Mouse (Mus musculus) stomach, embryonic 16.5 days (tissue): ENCODE data around the gene Tmem119. TPM values are rescaled to one million over a fixed set of nuclear protein-coding genes. Genes with fewer than 3 reads are reported as not detected.
"Not testable (repeated sequence)": the region's sequence is repeated elsewhere in the genome, so short reads cannot be mapped to it uniquely, and the experiment has no call there.

ENCODE experiments used
- ATAC-seq: fragments of 200-750 bp; cut with Nextera tagmentation; 2 replicates; pipeline ENCODE4 v1.8.0; 2017; ENCODE audit warnings: moderate number of reproducible peaks, moderate TSS enrichment; ENCODE audit not compliant: insufficient read depth, low FRiP score
- H3K27ac ChIP-seq: fragments of 300-500 bp; sonication (generic); 2 replicates; pipeline ENCODE4 v1.5.1; 2014; ENCODE audit warnings: low read length
- H3K27me3 ChIP-seq: fragments of 300-500 bp; sonication (generic); 2 replicates; pipeline ENCODE4 v1.6.1; 2014; ENCODE audit warnings: low read length, control low read depth, mixed read lengths; ENCODE audit not compliant: control insufficient read depth, insufficient read depth
- H3K36me3 ChIP-seq: fragments of 300-500 bp; sonication (generic); 2 replicates; pipeline ENCODE4 v1.6.1; 2014; ENCODE audit warnings: low read length; ENCODE audit not compliant: control insufficient read depth, insufficient read depth
- H3K4me1 ChIP-seq: fragments of 300-500 bp; sonication (generic); 2 replicates; pipeline ENCODE4 v1.6.1; 2014; ENCODE audit warnings: low read length, control low read depth, mixed read lengths; ENCODE audit not compliant: control insufficient read depth, insufficient read depth
- H3K4me2 ChIP-seq: fragments of 300-500 bp; sonication (generic); 2 replicates; pipeline ENCODE4 v1.6.1; 2014; ENCODE audit warnings: low read depth, low read length, mixed read lengths
- H3K4me3 ChIP-seq: fragments of 300-500 bp; sonication (generic); replicated peaks from 2 replicates; pipeline ENCODE4 v1.5.1; 2014; ENCODE audit warnings: mild to moderate bottlenecking, low read length
- H3K9ac ChIP-seq: fragments of 300-500 bp; sonication (generic); 2 replicates; pipeline ENCODE4 v1.6.1; 2014; ENCODE audit warnings: low read length
- H3K9me3 ChIP-seq: fragments of 300-500 bp; sonication (generic); replicated peaks from 2 replicates; pipeline ENCODE4 v1.6.1; 2016; ENCODE audit warnings: low read length, control low read depth; ENCODE audit not compliant: control insufficient read depth
- WGBS: fragments of 180-500 bp; shearing (Covaris S2); extraction: QIAGEN DNeasy Blood & Tissue Kit; methylation state at CpG from one replicate; pipeline ENCODE4 v1.1.7; 2014; 5-methylcytosine and 5-hydroxymethylcytosine counted together
- polyA plus RNA-seq: library from polyadenylated mRNA; unstranded; fragments of >200 nt; fragmentation: Nextera tagmentation; extraction: Ambion mirVana; gene quantifications from 2 replicates; pipeline ENCODE4 v1.2.1, GENCODE M21; 2015

Gene Tmem119
- polyA plus RNA-seq, 1 experiment from 2014 or later = 73.0 TPM

- no peak overlapping the region for H3K9ac ChIP-seq
- no peaks in the 10 kb centered on the region; the same call in 1 of the 2 replicates for H3K27me3 ChIP-seq
- H3K27ac ChIP-seq = no peak overlapping the region
- 0 out of 2 replicates have a peak, but pooled peaks cover 3% of the 10 kb centered on the region for H3K9me3 ChIP-seq
- H3K4me2 ChIP-seq = no peak overlapping the region
- no peak for ATAC-seq
- H3K36me3 ChIP-seq = no peaks in the 10 kb centered on the region
- 85% methylated on average over 2 of the region's 2 CpGs for WGBS
- peaks cover 6% of the 10 kb centered on the region; the same call in 1 of the 2 replicates for H3K4me1 ChIP-seq
- no peak overlapping the region for H3K4me3 ChIP-seq
Observed at GRCm38 (mm10) chr5:113812638-113813037, 12.3 kb upstream of the Tmem119 start.

DNA sequence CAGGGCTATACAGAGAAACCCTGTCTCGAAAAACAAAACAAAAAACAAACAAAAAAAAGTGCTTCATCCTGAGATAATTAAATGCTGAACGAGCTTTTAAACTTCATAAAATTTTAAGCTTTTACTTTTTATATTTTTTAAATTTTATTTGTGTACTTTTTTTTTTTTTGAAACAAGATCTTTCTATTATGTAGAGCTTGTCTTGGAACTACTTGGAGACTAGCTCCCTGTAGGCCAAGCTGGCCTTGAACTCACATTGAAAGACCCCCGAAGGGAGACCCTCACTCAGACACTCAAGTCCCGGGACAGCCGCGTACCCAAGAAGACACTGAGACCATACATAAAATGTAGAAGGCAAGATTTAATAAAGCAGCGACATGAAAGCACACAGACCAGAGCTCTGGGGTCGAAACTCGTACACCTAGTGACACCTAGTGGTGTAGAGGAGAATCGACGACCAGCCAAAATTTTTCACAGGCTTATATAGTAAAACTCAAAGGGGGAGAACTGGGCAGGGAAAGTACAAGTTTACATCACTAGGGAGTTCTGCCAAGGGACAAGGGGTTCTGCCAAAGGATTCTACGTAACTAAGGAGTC is 11.6 kb upstream of the Tmem119 start:
- not testable (repeated sequence) for H3K4me3 ChIP-seq, H3K9ac ChIP-seq, ATAC-seq, H3K27ac ChIP-seq, H3K4me2 ChIP-seq, H3K9me3 ChIP-seq, H3K4me1 ChIP-seq, H3K36me3 ChIP-seq, H3K27me3 ChIP-seq
- 16% methylated on average over 11 of the region's 12 CpGs for WGBS

GRCm38 (mm10) chr5:113810111-113810510 is 9.8 kb upstream of the Tmem119 start:
- no peak for ATAC-seq
- peaks cover 12% of the 10 kb centered on the region; the same call in 1 of the 2 replicates for H3K4me1 ChIP-seq
- H3K36me3 ChIP-seq = no peaks in the 10 kb centered on the region
- no peak overlapping the region for H3K4me2 ChIP-seq
- 90% methylated on average over 4 of the region's 4 CpGs for WGBS
- no peak overlapping the region for H3K4me3 ChIP-seq
- no peak overlapping the region for H3K27ac ChIP-seq
- H3K9ac ChIP-seq = no peak overlapping the region
- H3K9me3 ChIP-seq = 0 out of 2 replicates have a peak, but pooled peaks cover 3% of the 10 kb centered on the region
- H3K27me3 ChIP-seq = no peaks in the 10 kb centered on the region; the same call in 1 of the 2 replicates

- Histone ChIP-seq H3K4me3 (no peak overlapping the region), H3K4me1 (peaks cover 12% of the 10 kb centered on the region; the same call in 1 of the 2 replicates), H3K9ac (no peak overlapping the region), H3K4me2 (no peak overlapping the region), H3K36me3 (no peaks in the 10 kb centered on the region), H3K27me3 (no peaks in the 10 kb centered on the region), H3K27ac (peak overlapping the region; percentile 51), H3K9me3 (0 out of 2 replicates have a peak, but pooled peaks cover 3% of the 10 kb centered on the region)
- ATAC-seq = no peak
- 44% methylated on average over 2 of the region's 2 CpGs for WGBS
Observed at GRCm38 (mm10) chr5:113808177-113808576, 7.9 kb upstream of the Tmem119 start.

DNA sequence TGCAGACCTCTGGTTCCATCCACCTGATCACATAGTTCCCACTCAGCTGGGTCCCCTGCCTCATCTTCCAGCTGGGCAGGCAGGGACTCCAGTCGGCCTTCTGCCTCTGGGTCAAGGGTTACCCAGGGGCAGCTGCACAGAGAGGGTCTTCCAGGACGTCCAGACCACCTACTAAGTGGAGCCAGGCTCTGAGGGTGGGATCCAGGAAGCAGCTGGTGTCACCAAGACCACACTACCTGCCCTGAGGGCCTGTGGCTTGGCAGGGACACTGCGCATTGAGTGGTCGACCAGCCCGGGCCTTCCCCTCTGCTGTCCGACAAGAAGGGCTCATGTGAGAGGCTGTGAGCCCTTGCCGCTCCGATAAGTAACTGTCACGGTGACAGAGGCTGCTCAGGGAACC is 7.4 kb upstream of the Tmem119 start:
- no peaks in the 10 kb centered on the region for H3K27me3 ChIP-seq
- H3K4me2 ChIP-seq = no peak overlapping the region
- no peak for ATAC-seq
- H3K9me3 ChIP-seq = 0 out of 2 replicates have a peak, but pooled peaks cover 3% of the 10 kb centered on the region
- peaks cover 12% of the 10 kb centered on the region; the same call in 1 of the 2 replicates for H3K4me1 ChIP-seq
- H3K4me3 ChIP-seq = no peak overlapping the region
- 57% methylated on average over 9 of the region's 9 CpGs for WGBS
- H3K27ac ChIP-seq = peak overlapping the region; percentile 51
- H3K36me3 ChIP-seq = no peaks in the 10 kb centered on the region
- no peak overlapping the region for H3K9ac ChIP-seq

- 0 out of 2 replicates have a peak, but pooled peaks cover 3% of the 10 kb centered on the region for H3K9me3 ChIP-seq
- ATAC-seq = 0 out of 2 replicates have a peak, but pooled peaks have one; percentile 14
- no peaks in the 10 kb centered on the region for H3K27me3 ChIP-seq
- no peak overlapping the region for H3K4me3 ChIP-seq
- H3K36me3 ChIP-seq = no peaks in the 10 kb centered on the region
- H3K27ac ChIP-seq = peak overlapping the region; percentile 57
- peaks cover 12% of the 10 kb centered on the region; the same call in 1 of the 2 replicates for H3K4me1 ChIP-seq
- 9% methylated on average over 10 of the region's 10 CpGs for WGBS
- H3K9ac ChIP-seq = 0 out of 2 replicates have a peak overlapping the region, but pooled peaks have one; percentile 21
- no peak overlapping the region for H3K4me2 ChIP-seq
Observed at GRCm38 (mm10) chr5:113806414-113806813, 6.1 kb upstream of the Tmem119 start.

- Histone ChIP-seq H3K4me3 (no peak overlapping the region), H3K4me2 (no peak overlapping the region), H3K27ac (peak overlapping the region; percentile 57; the same call in 1 of the 2 replicates), H3K9me3 (no peaks in the 10 kb centered on the region), H3K36me3 (no peaks in the 10 kb centered on the region), H3K27me3 (no peaks in the 10 kb centered on the region), H3K9ac (no peak overlapping the region), H3K4me1 (peaks cover 12% of the 10 kb centered on the region)
- no peak for ATAC-seq
- WGBS = 81% methylated on average over 9 of the region's 9 CpGs
Observed at GRCm38 (mm10) chr5:113805301-113805700, 5.0 kb upstream of the Tmem119 start.

DNA sequence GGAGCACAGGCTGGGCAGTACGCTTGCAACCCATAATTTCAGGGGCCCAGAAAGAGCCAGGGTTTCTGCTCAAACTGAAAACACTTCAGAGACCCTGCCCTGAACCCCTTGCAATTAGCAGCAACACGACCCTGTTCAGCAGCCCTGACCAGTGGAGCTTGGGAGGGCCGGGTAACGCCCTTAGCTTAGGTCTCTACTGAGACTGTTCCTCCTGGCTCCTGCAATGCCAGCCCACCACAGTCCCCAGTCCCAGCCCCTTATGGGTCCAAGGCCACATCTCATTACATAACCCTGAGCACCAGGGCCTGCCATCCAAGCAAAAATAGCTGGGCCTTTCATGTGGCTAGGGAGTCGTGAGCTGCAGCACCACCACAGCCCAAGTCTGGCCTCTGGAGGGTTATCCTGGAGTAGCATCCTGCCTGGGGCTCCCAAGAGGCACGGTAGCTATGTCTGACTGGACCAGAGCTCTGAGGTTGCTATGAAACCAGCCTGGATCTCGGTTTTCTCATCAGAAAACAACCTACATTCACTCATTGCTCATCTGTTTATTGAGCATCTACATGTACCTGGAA is 4.2 kb upstream of the Tmem119 start:
- Histone ChIP-seq H3K36me3 (no peaks in the 10 kb centered on the region), H3K27ac (no peak overlapping the region), H3K4me2 (no peak overlapping the region), H3K27me3 (no peaks in the 10 kb centered on the region), H3K9ac (no peak overlapping the region), H3K4me1 (peaks cover 12% of the 10 kb centered on the region), H3K9me3 (no peaks in the 10 kb centered on the region), H3K4me3 (no peak overlapping the region)
- WGBS = 53% methylated on average over 7 of the region's 7 CpGs
- ATAC-seq = no peak

DNA sequence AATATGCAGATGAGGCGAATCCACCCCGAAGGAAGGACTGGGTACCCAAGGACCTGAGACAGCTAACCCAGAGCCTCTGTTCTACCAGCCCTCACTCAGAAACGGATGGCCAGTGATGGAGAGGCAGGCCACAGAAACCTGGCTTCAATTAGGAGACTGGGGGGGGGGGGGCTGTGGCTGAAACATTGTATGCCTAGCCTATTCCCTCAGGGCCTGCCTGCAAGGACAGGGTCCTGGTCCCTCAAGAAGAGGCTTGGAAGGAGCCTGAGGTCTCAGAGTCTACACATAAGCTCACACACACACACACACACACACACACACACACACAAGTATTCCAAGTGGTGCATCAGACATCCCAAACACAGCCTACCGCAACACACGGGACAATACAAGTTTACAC is 625 bp downstream of the Tmem119 start:
- ATAC-seq = no peak
- H3K9ac ChIP-seq = peak overlapping the region; percentile 43
- peak overlapping the region; percentile 40 for H3K4me3 ChIP-seq
- WGBS = 32% methylated on average over 5 of the region's 5 CpGs
- peak overlapping the region; percentile 57 for H3K4me2 ChIP-seq
- no peaks in the 10 kb centered on the region for H3K9me3 ChIP-seq
- H3K4me1 ChIP-seq = peaks cover 21% of the 10 kb centered on the region
- no peaks in the 10 kb centered on the region for H3K27me3 ChIP-seq
- peak overlapping the region; percentile 16 for H3K27ac ChIP-seq
- no peaks in the 10 kb centered on the region for H3K36me3 ChIP-seq
